Mouse (Mus musculus) naive thymus-derived CD4-positive, alpha-beta T cell, adult 2 months (primary cell): ENCODE measurements at regions not wholly inside any gene's neighbourhood (a gene's known extent, or its start where the extent isn't known, plus 50 kb on each side); places are given as distances from the start of the nearest gene placed in this dataset.

Experiments
- DNase-seq: peaks from one replicate; pipeline ENCODE4 v3.0.0-alpha.2; 2011; ENCODE audit warnings: low read depth

- DNase-seq = no peak
These were observed 639.2 kb upstream of the Gm11114 start for GRCm38 (mm10) chr9:84673327-84673726.

GRCm38 (mm10) chr9:84678416-84678815 lies 634.2 kb upstream of the Gm11114 start:
- DNase-seq = no peak

- DNase-seq = no peak
These were observed 593.9 kb upstream of the Gm11114 start for GRCm38 (mm10) chr9:84718615-84719191.

- no peak for DNase-seq
These were observed 593.2 kb upstream of the Gm11114 start for GRCm38 (mm10) chr9:84719396-84719795.

GRCm38 (mm10) chr9:84720454-84720853 lies 592.1 kb upstream of the Gm11114 start:
- no peak for DNase-seq

GRCm38 (mm10) chr9:84739266-84739665 lies 573.3 kb upstream of the Gm11114 start:
- no peak for DNase-seq

- no peak for DNase-seq
These were observed 572.2 kb upstream of the Gm11114 start for GRCm38 (mm10) chr9:84740336-84740735.

GRCm38 (mm10) chr9:84754332-84754731 lies 558.2 kb upstream of the Gm11114 start:
- no peak for DNase-seq

GRCm38 (mm10) chr9:84754828-84755227 lies 557.7 kb upstream of the Gm11114 start:
- DNase-seq = no peak

- DNase-seq = peak; percentile 6
These were observed 538.2 kb upstream of the Gm11114 start for GRCm38 (mm10) chr9:84774348-84774747.

GRCm38 (mm10) chr9:84775190-84775589 lies 537.4 kb upstream of the Gm11114 start:
- DNase-seq = peak; percentile 5

- DNase-seq = no peak
These were observed 533.4 kb upstream of the Gm11114 start for GRCm38 (mm10) chr9:84779125-84779524.

- DNase-seq = no peak
These were observed 486.8 kb upstream of the Gm11114 start for GRCm38 (mm10) chr9:84825768-84826167.

GRCm38 (mm10) chr9:84828934-84829333 lies 483.6 kb upstream of the Gm11114 start:
- DNase-seq = no peak

GRCm38 (mm10) chr9:84830639-84831038 lies 481.9 kb upstream of the Gm11114 start:
- no peak for DNase-seq

- DNase-seq = no peak
These were observed 475.1 kb upstream of the Gm11114 start for GRCm38 (mm10) chr9:84837498-84837897.

- DNase-seq = no peak
These were observed 468.6 kb upstream of the Gm11114 start for GRCm38 (mm10) chr9:84844021-84844420.

GRCm38 (mm10) chr9:84861600-84861999 lies 451.0 kb upstream of the Gm11114 start:
- DNase-seq = no peak

GRCm38 (mm10) chr9:84863431-84863830 lies 449.1 kb upstream of the Gm11114 start:
- DNase-seq = no peak

- DNase-seq = no peak
These were observed 418.4 kb upstream of the Gm11114 start for GRCm38 (mm10) chr9:84894148-84894547.

- DNase-seq = no peak
These were observed 416.5 kb upstream of the Gm11114 start for GRCm38 (mm10) chr9:84896073-84896472.

- DNase-seq = no peak
These were observed 411.9 kb upstream of the Gm11114 start for GRCm38 (mm10) chr9:84900643-84901042.

GRCm38 (mm10) chr9:84906244-84906643 lies 406.3 kb upstream of the Gm11114 start:
- DNase-seq = no peak

- no peak for DNase-seq
These were observed 399.3 kb upstream of the Gm11114 start for GRCm38 (mm10) chr9:84913321-84913720.

GRCm38 (mm10) chr9:84922306-84922705 lies 390.3 kb upstream of the Gm11114 start:
- DNase-seq = no peak
